Comparison of ENCODE assay signal across 8 mouse cellular contexts in the genomic region with DNA sequence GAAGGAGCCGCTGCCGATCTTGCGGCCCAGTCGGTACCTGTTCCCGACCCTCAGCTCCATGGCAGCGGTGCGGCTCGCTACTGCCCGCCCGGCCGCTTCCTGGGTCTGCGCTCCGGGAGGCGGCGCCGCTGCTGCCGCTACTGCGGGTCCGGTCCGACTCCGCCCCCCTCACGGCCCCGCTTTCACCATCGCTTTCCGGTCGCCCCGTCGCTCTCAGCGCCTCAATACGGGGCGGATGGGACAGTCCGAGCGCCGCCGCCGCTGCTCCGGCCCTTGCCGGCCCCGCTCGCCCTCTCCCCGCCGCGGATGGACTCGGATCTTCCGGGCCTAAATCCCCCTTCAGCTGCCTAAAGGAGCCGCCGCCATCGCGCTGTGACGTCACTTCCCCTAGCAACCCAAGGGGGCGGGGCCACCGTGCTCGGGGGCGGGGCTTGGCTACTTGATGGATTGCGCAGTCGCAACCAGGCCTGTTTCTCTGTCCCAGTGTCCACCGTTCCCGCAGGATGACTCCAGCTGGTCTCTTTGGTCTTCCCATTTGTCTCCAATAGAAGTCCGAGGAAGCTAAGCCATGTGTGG. TPM values are rescaled to one million over a fixed set of nuclear protein-coding genes. Genes with fewer than 3 reads are reported as not detected.
DNase-seq lines count a peak whose midpoint lies in the region; ATAC-seq and TF ChIP-seq lines count a peak whose summit lies in the region.

TSS of gene Csnk1d (minus strand) at position 380 of the 576 bp plus-strand sequence.

- no peak for TF ChIP-seq EP300 in lung, postnatal 0 days (IDR thresholded peaks at IDR 0.05)

- H3K4me2 ChIP-seq in lung, postnatal 0 days (replicated peaks; ENCODE audit: low read depth, low read length) = peak within 1 kb of the TSS; percentile 70

- peak; percentile 77 for ATAC-seq in frontal cortex, adult (ENCODE audit: low TSS enrichment)
- peak; percentile 94 for ATAC-seq in lung, postnatal 0 days

- peak within 1 kb of the TSS; percentile 100 for H3K9ac ChIP-seq in lung, postnatal 0 days (replicated peaks; ENCODE audit: low read depth)

- WGBS in hindbrain, embryonic 10.5 days = under 1% methylated on average over 59 of the region's 59 CpGs
- under 1% methylated on average over 55 of the region's 59 CpGs for WGBS in lung, postnatal 0 days

- no peaks in the 10 kb centered on the region for H3K27me3 ChIP-seq in hindbrain, embryonic 10.5 days (ENCODE audit: insufficient read depth, poor library complexity, severe bottlenecking)
- H3K27me3 ChIP-seq in lung, postnatal 0 days (replicated peaks; ENCODE audit: insufficient read depth, low read length) = no peaks in the 10 kb centered on the region

- H3K9me3 ChIP-seq in hindbrain, embryonic 10.5 days = no peaks in the 10 kb centered on the region
- no peaks in the 10 kb centered on the region for H3K9me3 ChIP-seq in lung, postnatal 0 days (ENCODE audit: low read length)

- H3K4me1 ChIP-seq in hindbrain, embryonic 10.5 days (replicated peaks) = peaks cover 48% of the 10 kb centered on the region
- peaks cover 20% of the 10 kb centered on the region for H3K4me1 ChIP-seq in lung, postnatal 0 days (ENCODE audit: insufficient read depth, low read depth, low read length)

- DNase-seq in MEL-GATA-1-ER (ENCODE audit: extremely low read depth, low read depth) = peak; percentile 62
- DNase-seq in cerebellum, adult 8-10 months = peak; percentile 100
- peak; percentile 99 for DNase-seq in hindbrain, embryonic 10.5 days (ENCODE audit: low spot score)
- DNase-seq in layer of hippocampus, adult 9-11 months = peak; percentile 97
- DNase-seq in lung, postnatal 0 days (ENCODE audit: low spot score) = peak; percentile 98
- DNase-seq in ovary, postnatal 14 days (ENCODE audit: low spot score) = peak; percentile 100
- peak; percentile 99 for DNase-seq in thymus, postnatal 14 days

- peak within 1 kb of the TSS; percentile 92 for H3K4me3 ChIP-seq in hindbrain, embryonic 10.5 days
- peak within 1 kb of the TSS; percentile 100 for H3K4me3 ChIP-seq in lung, postnatal 0 days (ENCODE audit: low read depth, low read length)

- TF ChIP-seq CTCF in lung, postnatal 0 days (IDR thresholded peaks at IDR 0.05) = peak; percentile 41

- peaks cover 29% of the 10 kb centered on the region for H3K36me3 ChIP-seq in hindbrain, embryonic 10.5 days
- H3K36me3 ChIP-seq in lung, postnatal 0 days (ENCODE audit: insufficient read depth, low read length) = no peaks in the 10 kb centered on the region

- H3K27ac ChIP-seq in hindbrain, embryonic 10.5 days = peak within 1 kb of the TSS; percentile 99
- peak within 1 kb of the TSS; percentile 99 for H3K27ac ChIP-seq in lung, postnatal 0 days (ENCODE audit: low read length)

RNA-seq across cellular contexts. Expression of gene Csnk1d, which starts in this region (rescaled TPM):
- polyA plus RNA-seq in hindbrain, embryonic 10.5 days (2016; fragmentation: Nextera tagmentation; extraction: Ambion mirVana) = 124 and 134 TPM in 2 replicates
- polyA plus RNA-seq in lung, postnatal 0 days (2015; fragmentation: Nextera tagmentation; extraction: Ambion mirVana) = 83.7 and 84.4 TPM in 2 replicates

Comparison
In these comparisons a context has a peak if more than half of its experiments do, and no peak if none do; other contexts are left out.
1. Peak in every context shown above with its lines: DNase-seq, ATAC-seq, H3K4me3 ChIP-seq and H3K27ac ChIP-seq.